Mouse (Mus musculus) heart, postnatal 0 days (tissue): ENCODE results near the gene Dgkd. TPM values are rescaled to one million over a fixed set of nuclear protein-coding genes. Genes with fewer than 3 reads are reported as not detected.

ENCODE experiments used
- ATAC-seq: fragments of 200-750 bp; cut with Nextera tagmentation; 2 replicates; pipeline ENCODE4 v1.8.0; 2017; ENCODE audit warnings: low read depth, moderate number of reproducible peaks, moderate library complexity; ENCODE audit not compliant: insufficient read depth
- DNase-seq: peaks from one replicate; pipeline ENCODE4 v3.0.0-alpha.2; 2016; ENCODE audit warnings: low spot score
- H3K27ac ChIP-seq: fragments of 300-500 bp; sonication (generic); 2 replicates; pipeline ENCODE4 v1.5.1; 2014; ENCODE audit warnings: low read depth, mild to moderate bottlenecking
- H3K27me3 ChIP-seq: fragments of 300-500 bp; sonication (generic); 2 replicates; pipeline ENCODE4 v1.6.1; 2014; ENCODE audit warnings: low read length, mixed read lengths; ENCODE audit not compliant: control insufficient read depth, insufficient read depth
- H3K36me3 ChIP-seq: fragments of 300-500 bp; sonication (generic); replicated peaks from 2 replicates; pipeline ENCODE4 v1.6.1; 2014; ENCODE audit warnings: low read length, mixed read lengths; ENCODE audit not compliant: control insufficient read depth, insufficient read depth
- H3K4me1 ChIP-seq: fragments of 300-500 bp; sonication (generic); 2 replicates; pipeline ENCODE4 v1.6.1; 2014; ENCODE audit warnings: antibody characterized with exemption; ENCODE audit not compliant: control insufficient read depth, insufficient read depth
- H3K4me2 ChIP-seq: fragments of 300-500 bp; sonication (generic); 2 replicates; pipeline ENCODE4 v1.6.1; 2014; ENCODE audit warnings: low read depth, mild to moderate bottlenecking, low read length, moderate library complexity
- H3K4me3 ChIP-seq: fragments of 300-500 bp; sonication (generic); 2 replicates; pipeline ENCODE4 v1.5.1; 2014; ENCODE audit warnings: low read depth, low read length
- H3K9ac ChIP-seq: fragments of 300-500 bp; sonication (generic); replicated peaks from 2 replicates; pipeline ENCODE4 v1.6.1; 2014; ENCODE audit warnings: low read depth, low read length, mixed read lengths
- H3K9me3 ChIP-seq: fragments of 300-500 bp; sonication (generic); replicated peaks from 2 replicates; pipeline ENCODE4 v1.6.1; 2016; ENCODE audit warnings: low read length; ENCODE audit not compliant: control insufficient read depth
- CTCF ChIP-seq: IDR thresholded peaks from 2 replicates; pipeline ENCODE4 v1.5.1; 2016; ENCODE audit warnings: antibody characterized with exemption, control low read depth, low read depth
- EP300 ChIP-seq: IDR thresholded peaks from 2 replicates; pipeline ENCODE4 v1.6.1; 2016; ENCODE audit warnings: antibody characterized with exemption, low read depth
- WGBS: fragments of 180-500 bp; shearing (Covaris S2); extraction: QIAGEN DNeasy Blood & Tissue Kit; methylation state at CpG from one replicate; pipeline ENCODE4 v1.1.7; 2014; 5-methylcytosine and 5-hydroxymethylcytosine counted together
- polyA plus RNA-seq: library from polyadenylated mRNA; unstranded; fragments of >200 nt; fragmentation: Nextera tagmentation; extraction: Ambion mirVana; gene quantifications from 2 replicates; pipeline ENCODE4 v1.2.1, GENCODE M21; 2015
- total RNA-seq: library from RNA; depleted of rRNA; stranded (reverse); fragments of >200 nt; gene quantifications from 2 replicates; pipeline ENCODE4 v1.2.3, GENCODE M21; 2014; ENCODE audit warnings: low replicate concordance

The Dgkd gene
- total and polyA plus RNA-seq, 2 experiments from 2014 or later, result 14.1 to 40.5 TPM

DNA sequence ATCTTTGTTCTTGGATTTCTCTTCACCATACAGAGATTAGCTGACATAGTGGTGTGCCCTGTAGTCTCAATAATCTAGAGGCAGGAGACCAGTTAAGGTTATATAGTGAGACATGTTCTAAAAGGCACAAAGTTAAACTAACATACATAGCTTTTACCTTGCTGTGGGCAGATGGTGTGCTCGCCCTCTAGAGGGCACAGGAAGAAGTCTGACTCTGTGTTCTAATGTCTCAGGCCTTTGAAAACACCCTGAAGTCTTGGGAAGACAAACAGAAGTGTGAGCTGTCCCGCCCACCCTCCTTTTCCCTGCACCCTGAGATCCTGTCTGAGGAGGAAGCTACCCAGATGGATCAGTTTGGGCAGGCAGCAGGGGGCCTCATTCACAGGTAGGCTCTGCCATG, 83.4 kb downstream of the Dgkd start:
- no peak for ATAC-seq
- WGBS, result 55% methylated on average over 2 of the region's 2 CpGs
- H3K36me3 ChIP-seq, result peaks cover 82% of the 10 kb centered on the region

DNA sequence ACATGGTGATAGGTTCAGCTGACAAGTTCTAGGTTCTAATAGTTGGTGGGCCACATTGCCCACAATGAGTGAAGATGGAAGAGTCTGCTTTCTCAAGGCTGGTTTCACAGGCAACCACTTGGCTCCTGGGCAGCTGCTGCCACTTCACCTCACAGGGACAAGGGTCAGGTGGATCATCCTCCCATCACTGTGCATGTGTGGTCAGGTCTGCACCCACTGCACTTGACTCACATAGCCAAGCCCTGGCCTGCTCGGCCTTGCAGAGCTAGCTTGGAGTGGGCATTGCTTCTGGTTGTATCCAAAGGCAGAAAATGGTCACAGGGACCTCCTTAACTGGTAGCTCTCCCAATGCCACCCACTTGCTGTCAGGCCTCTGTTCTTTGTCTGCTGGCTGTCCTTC, 88.7 kb downstream of the Dgkd start:
- no peak for TF ChIP-seq EP300
- TF ChIP-seq CTCF, result no peak
- no peak for DNase-seq
- no peak overlapping the region for H3K4me2 ChIP-seq
- no peak overlapping the region for H3K27ac ChIP-seq
- no peaks in the 10 kb centered on the region for H3K27me3 ChIP-seq
- no peak overlapping the region for H3K9ac ChIP-seq
- no peaks in the 10 kb centered on the region for H3K4me1 ChIP-seq
- no peak for ATAC-seq
- no peak overlapping the region for H3K4me3 ChIP-seq
- peaks cover 97% of the 10 kb centered on the region for H3K36me3 ChIP-seq
- 74% methylated on average over 1 of the region's 1 CpGs for WGBS
- no peaks in the 10 kb centered on the region for H3K9me3 ChIP-seq

More for the DNA sequence above, 83.4 kb downstream of the Dgkd start:
- Histone ChIP-seq H3K27me3 (no peaks in the 10 kb centered on the region), H3K4me2 (no peak overlapping the region), H3K4me3 (no peak overlapping the region), H3K27ac (no peak overlapping the region), H3K9ac (no peak overlapping the region), H3K4me1 (no peaks in the 10 kb centered on the region), H3K9me3 (no peaks in the 10 kb centered on the region)
- TF ChIP-seq EP300, result no peak
- TF ChIP-seq CTCF, result peak; percentile 54
- DNase-seq, result peak; percentile 24

DNA sequence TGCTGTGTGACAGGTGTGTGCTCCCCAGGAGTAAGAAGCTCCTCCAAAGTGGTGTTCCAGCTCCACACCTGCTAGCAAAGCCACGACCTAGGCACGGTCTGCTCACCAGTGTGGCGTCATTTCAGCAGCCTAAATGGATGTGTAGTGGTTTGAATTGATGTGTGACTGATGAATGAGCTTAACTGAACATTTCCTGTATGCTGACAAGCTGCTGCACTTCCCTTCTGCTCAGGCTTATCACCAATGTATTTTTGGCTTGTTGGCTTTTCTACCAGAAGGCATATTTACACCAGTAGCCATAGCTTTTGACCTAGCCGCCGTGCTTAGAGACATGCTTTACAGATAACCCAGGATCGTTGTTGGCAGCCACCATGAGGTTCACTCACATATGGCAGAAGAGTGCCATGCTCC, 94.6 kb downstream of the Dgkd start:
- no peak overlapping the region; the same call in 1 of the 2 replicates for H3K27ac ChIP-seq
- 13% methylated on average over 6 of the region's 6 CpGs for WGBS
- no peaks in the 10 kb centered on the region for H3K9me3 ChIP-seq
- H3K36me3 ChIP-seq, result peaks cover 98% of the 10 kb centered on the region
- DNase-seq (peak; percentile 60), ATAC-seq (peak; percentile 77)
- no peak overlapping the region for H3K4me3 ChIP-seq
- 0 out of 2 replicates have a peak, but pooled peaks cover 13% of the 10 kb centered on the region for H3K4me1 ChIP-seq
- no peaks in the 10 kb centered on the region for H3K27me3 ChIP-seq
- no peak overlapping the region for H3K9ac ChIP-seq
- H3K4me2 ChIP-seq, result no peak overlapping the region
- TF ChIP-seq EP300 (no peak), CTCF (no peak)

DNA sequence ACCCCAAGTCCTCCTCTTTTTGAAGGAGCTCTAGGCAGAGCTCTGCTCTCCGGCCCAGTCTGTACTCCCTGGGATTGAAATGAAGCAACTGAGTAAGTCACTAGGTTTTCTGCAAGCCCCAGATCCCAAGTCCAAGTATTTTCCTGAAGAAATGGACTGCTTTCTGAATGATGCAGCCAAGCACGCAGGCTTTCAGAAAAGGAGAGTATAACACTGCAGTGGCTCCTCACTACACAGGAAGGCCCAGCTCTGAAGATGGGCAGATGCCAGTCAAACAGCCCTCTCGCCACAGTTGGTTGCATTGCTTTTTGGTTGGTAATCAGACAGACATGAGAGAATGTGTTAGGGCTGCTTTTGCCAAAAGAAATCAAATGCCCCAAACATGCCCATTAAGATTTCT, 98.6 kb downstream of the Dgkd start:
- Histone ChIP-seq H3K9me3 (no peaks in the 10 kb centered on the region), H3K27me3 (no peaks in the 10 kb centered on the region), H3K4me1 (0 out of 2 replicates have a peak, but pooled peaks cover 13% of the 10 kb centered on the region), H3K36me3 (peaks cover 97% of the 10 kb centered on the region), H3K9ac (no peak overlapping the region), H3K4me3 (no peak overlapping the region), H3K4me2 (no peak overlapping the region), H3K27ac (no peak overlapping the region)
- no peak for ATAC-seq
- whole genome bisulfite sequencing, result 87% methylated on average over 3 of the region's 3 CpGs
- TF ChIP-seq EP300, result no peak
- TF ChIP-seq CTCF, result no peak
- DNase-seq, result no peak

DNA sequence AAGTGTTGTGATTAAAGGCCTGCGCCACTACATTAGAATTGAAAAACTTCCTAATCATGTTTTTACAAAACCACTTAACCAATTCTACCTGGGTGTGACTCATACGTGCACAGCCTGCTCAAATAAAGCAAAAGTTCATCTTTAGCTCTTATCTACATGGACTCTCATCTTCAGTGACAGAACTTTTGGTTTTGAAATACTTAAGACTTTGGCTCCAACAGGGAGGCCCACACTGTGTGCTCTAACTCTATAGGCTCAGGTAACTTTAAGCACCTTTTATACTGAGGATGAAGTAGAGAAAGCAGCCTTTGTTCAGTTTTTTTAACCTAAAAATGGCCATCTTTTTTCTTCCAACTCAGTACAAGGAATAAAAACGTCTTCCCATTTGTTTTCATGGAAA, 100.0 kb downstream of the Dgkd start:
- Histone ChIP-seq H3K27me3 (no peaks in the 10 kb centered on the region), H3K9me3 (no peaks in the 10 kb centered on the region), H3K4me1 (0 out of 2 replicates have a peak, but pooled peaks cover 3% of the 10 kb centered on the region), H3K27ac (no peak overlapping the region), H3K4me3 (no peak overlapping the region), H3K9ac (no peak overlapping the region), H3K36me3 (peaks cover 98% of the 10 kb centered on the region), H3K4me2 (no peak overlapping the region)
- no peak for ATAC-seq
- WGBS, result 74% methylated on average over 3 of the region's 3 CpGs
- no peak for DNase-seq
- TF ChIP-seq CTCF (no peak), EP300 (no peak)

DNA sequence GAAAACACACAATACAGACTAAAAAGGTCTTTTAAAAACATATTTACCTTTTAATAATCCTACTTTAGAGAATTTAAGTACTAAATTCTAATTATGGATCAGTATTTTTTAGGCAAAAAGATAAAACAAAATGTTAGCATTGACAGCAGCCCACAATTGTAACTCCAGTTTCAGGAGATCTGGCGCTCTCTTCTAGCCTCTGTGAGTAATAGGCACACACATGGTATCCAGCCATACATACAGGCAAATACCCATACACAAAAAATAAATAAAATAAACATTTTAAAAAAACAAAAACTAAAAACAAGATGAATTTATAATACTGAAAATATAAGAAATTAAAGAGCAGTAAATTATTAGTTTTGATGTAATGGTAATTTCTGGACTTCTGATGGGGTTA, 105.8 kb downstream of the Dgkd start:
- no peak overlapping the region for H3K4me3 ChIP-seq
- DNase-seq (no peak), ATAC-seq (no peak)
- no peak overlapping the region for H3K9ac ChIP-seq
- TF ChIP-seq CTCF, result no peak
- TF ChIP-seq EP300, result no peak
- no peak overlapping the region for H3K4me2 ChIP-seq
- H3K36me3 ChIP-seq, result peaks cover 75% of the 10 kb centered on the region
- H3K9me3 ChIP-seq, result no peaks in the 10 kb centered on the region
- no peak overlapping the region for H3K27ac ChIP-seq
- H3K27me3 ChIP-seq, result no peaks in the 10 kb centered on the region
- 0 out of 2 replicates have a peak, but pooled peaks cover 4% of the 10 kb centered on the region for H3K4me1 ChIP-seq
- WGBS, result 98% methylated on average over 1 of the region's 1 CpGs
